18 mouse cellular contexts compared by ENCODE assay signal in the genomic region with DNA sequence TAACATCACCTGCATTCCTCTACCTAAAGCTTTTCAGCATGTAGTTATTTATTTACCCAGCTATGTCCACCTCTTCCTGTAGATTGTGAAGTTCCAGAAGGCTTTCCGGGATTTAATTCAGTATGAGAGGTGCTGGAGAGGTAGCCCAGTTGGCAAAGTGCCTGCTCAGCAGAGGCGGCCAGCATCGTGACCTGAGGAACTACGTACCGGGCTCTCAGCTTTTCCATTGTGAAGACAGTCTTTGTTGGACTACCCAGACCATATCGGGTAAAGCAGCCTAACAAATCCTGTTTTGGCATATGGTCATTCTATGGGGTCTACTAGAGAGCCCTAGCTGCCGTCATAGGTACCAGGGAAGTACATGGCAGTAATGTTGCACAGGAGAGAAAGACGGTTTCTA. TPM values are rescaled to one million over a fixed set of nuclear protein-coding genes. Genes with fewer than 3 reads are reported as not detected.
A peak's percentile ranks its signal among the peaks of the same experiment; 100 is the strongest.
DNase-seq lines count a peak whose midpoint lies in the region; ATAC-seq and TF ChIP-seq lines count a peak whose summit lies in the region.
"Had no signal": no experiment of that assay in that cellular context is flagged by ENCODE, and none has a peak within 500 bp of the region (broad histone marks: within the 10 kb centered on the region; RNA-seq: fewer than 3 reads in every experiment).

No protein-coding gene starts in this region.

- no peak for TF ChIP-seq POLR2A in brain, embryonic 14.5 days (IDR thresholded peaks at IDR 0.05; ENCODE audit: borderline replicate concordance, extremely low read depth, insufficient read depth, insufficient read length, poor library complexity, severe bottlenecking)

- no peak overlapping the region for H3K4me2 ChIP-seq in lung, embryonic 16.5 days (ENCODE audit: low read depth, low read length)
- H3K4me2 ChIP-seq: embryonic facial prominence, embryonic 15.5 days; heart, embryonic 15.5 days; limb, embryonic 12.5 days; liver, embryonic 12.5 days; lung, embryonic 15.5 days had no signal

- H3K9ac ChIP-seq in lung, embryonic 16.5 days (ENCODE audit: low read length) = no peak overlapping the region
- H3K9ac ChIP-seq: embryonic facial prominence, embryonic 15.5 days; heart, embryonic 15.5 days; limb, embryonic 12.5 days; liver, embryonic 12.5 days; lung, embryonic 15.5 days had no signal

- peak; percentile 25; the same call in 1 of the 2 replicates for ATAC-seq in lung, embryonic 16.5 days (ENCODE audit: low read depth)
- ATAC-seq: liver, embryonic 12.5 days had no signal

- 72% methylated on average over 8 of the region's 8 CpGs for WGBS in lung, embryonic 16.5 days

- peaks cover 6% of the 10 kb centered on the region for H3K4me1 ChIP-seq in lung, embryonic 16.5 days (replicated peaks; ENCODE audit: control insufficient read depth, insufficient read depth, low read length)
- H3K4me1 ChIP-seq: limb, embryonic 12.5 days; liver, embryonic 12.5 days had no signal

- H3K27me3 ChIP-seq in lung, embryonic 16.5 days (ENCODE audit: control insufficient read depth, insufficient read depth, low read depth, low read length) = no peaks in the 10 kb centered on the region
- H3K27me3 ChIP-seq: embryonic facial prominence, embryonic 15.5 days; heart, embryonic 15.5 days; limb, embryonic 12.5 days; liver, embryonic 12.5 days; lung, embryonic 15.5 days had no signal

- no peaks in the 10 kb centered on the region for H3K9me3 ChIP-seq in lung, embryonic 16.5 days (ENCODE audit: control insufficient read depth, low read length)
- H3K9me3 ChIP-seq: embryonic facial prominence, embryonic 15.5 days; forebrain, embryonic 10.5 days; heart, embryonic 15.5 days; limb, embryonic 12.5 days; liver, embryonic 12.5 days; lung, embryonic 15.5 days had no signal

- no peaks in the 10 kb centered on the region for H3K36me3 ChIP-seq in lung, embryonic 16.5 days (ENCODE audit: control insufficient read depth, insufficient read depth, low read length)
- H3K36me3 ChIP-seq: embryonic facial prominence, embryonic 15.5 days; forebrain, embryonic 10.5 days; heart, embryonic 15.5 days; limb, embryonic 12.5 days; liver, embryonic 12.5 days; lung, embryonic 15.5 days had no signal

- H3K27ac ChIP-seq in lung, embryonic 16.5 days (ENCODE audit: low read length) = no peak overlapping the region
- H3K27ac ChIP-seq: forebrain, embryonic 10.5 days; gastrocnemius, adult 2 months; heart, embryonic 15.5 days; kidney, postnatal 0 days; limb, embryonic 12.5 days; liver, embryonic 12.5 days; lung, embryonic 15.5 days had no signal

- H3K4me3 ChIP-seq in lung, embryonic 16.5 days (ENCODE audit: low read length) = no peak overlapping the region
- H3K4me3 ChIP-seq: embryonic facial prominence, embryonic 15.5 days; forebrain, embryonic 10.5 days; gastrocnemius, adult 2 months; heart, embryonic 15.5 days; limb, embryonic 12.5 days; liver, embryonic 12.5 days; lung, embryonic 15.5 days had no signal

- DNase-seq in heart, adult 11 months = peak; percentile 87
- no peak for DNase-seq in heart, postnatal 10 days
- DNase-seq in brain, embryonic 14.5 days (ENCODE audit: low read depth) = peak; percentile 12
- peak; percentile 11 for DNase-seq in kidney, adult 9 months
- DNase-seq in MN1 (ENCODE audit: low spot score) = no peak
- DNase-seq in cerebellum, adult 9-11 months = no peak
- no peak for DNase-seq in gastrocnemius, postnatal 14 days
- DNase-seq: cerebellum, postnatal 36 days; gastrocnemius, adult 2 months; thymus, adult 2 months had no signal

- intact Hi-C loops in heart, postnatal 10 days (cut with DNase I) = no loop called here
- intact Hi-C loops in gastrocnemius, postnatal 14 days (cut with DNase I; ENCODE audit: low total_unique reads) = no loop called here

- no peak for TF ChIP-seq CTCF in brain, embryonic 14.5 days (IDR thresholded peaks at IDR 0.05; ENCODE audit: borderline replicate concordance, extremely low read depth, insufficient read depth, insufficient read length)

RNA-seq across cellular contexts. Expression of a gene that starts 33.1 kb away (rescaled TPM):
- 10 to 100 TPM; 51.1 to 52.2 TPM for total RNA-seq in heart, postnatal 10 days (2021)
- polyA plus RNA-seq in brain, embryonic 14.5 days (2012; rRNA removed) = 20.1 and 26.8 TPM in 2 replicates
- 9.0 and 9.4 TPM in 2 replicates for polyA plus RNA-seq in lung, embryonic 16.5 days (2015; fragmentation: Nextera tagmentation; extraction: Ambion mirVana)
- 10 to 100 TPM; 32.2 to 32.6 TPM for total RNA-seq in gastrocnemius, postnatal 14 days (2021)

RNA-seq across cellular contexts. Expression of a gene that starts 45.3 kb away (rescaled TPM):
- total RNA-seq in heart, postnatal 10 days (2021) = 10 to 100 TPM; 53.8 to 59.4 TPM
- 47.2 and 53.5 TPM in 2 replicates for polyA plus RNA-seq in brain, embryonic 14.5 days (2012; rRNA removed)
- 188 and 207 TPM in 2 replicates for polyA plus RNA-seq in lung, embryonic 16.5 days (2015; fragmentation: Nextera tagmentation; extraction: Ambion mirVana)
- total RNA-seq in gastrocnemius, postnatal 14 days (2021) = 10 to 100 TPM; 25.7 to 33.5 TPM

RNA-seq across cellular contexts. Expression of a gene that starts 59.5 kb away (rescaled TPM):
- total RNA-seq in heart, postnatal 10 days (2021) = 10 to 100 TPM; 62.5 to 73.8 TPM
- polyA plus RNA-seq in brain, embryonic 14.5 days (2012; rRNA removed) = 122 and 128 TPM in 2 replicates
- 366 and 371 TPM in 2 replicates for polyA plus RNA-seq in lung, embryonic 16.5 days (2015; fragmentation: Nextera tagmentation; extraction: Ambion mirVana)
- total RNA-seq in gastrocnemius, postnatal 14 days (2021) = 10 to 100 TPM; 54.3 to 61.5 TPM

Comparison
In these comparisons a context has a peak if more than half of its experiments do, and no peak if none do; other contexts are left out.
1. DNase-seq: peak in heart, adult 11 months (single experiment), brain, embryonic 14.5 days (single experiment) and kidney, adult 9 months (single experiment); none in heart, postnatal 10 days (0 of 2), MN1 (single experiment), cerebellum, adult 9-11 months (single experiment) and gastrocnemius, postnatal 14 days (single experiment).